Mouse (Mus musculus) kidney, adult 2 months (tissue): Measurements from ENCODE around the gene Gfod2. TPM values are rescaled to one million over a fixed set of nuclear protein-coding genes. Genes with fewer than 3 reads are reported as not detected.

Experiments used
- DNase-seq: peaks from one replicate; pipeline ENCODE4 v3.0.0; 2021
- H3K27ac ChIP-seq: fragments of 200-500 bp; 2 replicates; pipeline ENCODE4 v1.5.1; 2012; ENCODE audit warnings: low read depth, low read length, control low read depth, inconsistent platforms; ENCODE audit not compliant: insufficient read depth
- H3K27me3 ChIP-seq: fragments of 200-500 bp; replicated peaks from 2 replicates; pipeline ENCODE4 v1.6.1; 2012; ENCODE audit warnings: mild to moderate bottlenecking, moderate library complexity, low read length, inconsistent platforms; ENCODE audit not compliant: control insufficient read depth, insufficient read depth
- H3K36me3 ChIP-seq: fragments of 200-500 bp; 2 replicates; pipeline ENCODE4 v1.6.1; 2012; ENCODE audit warnings: mild to moderate bottlenecking, moderate library complexity, low read length, inconsistent platforms; ENCODE audit not compliant: control insufficient read depth, insufficient read depth
- H3K4me1 ChIP-seq: fragments of 200-500 bp; 2 replicates; pipeline ENCODE4 v1.6.1; 2011; ENCODE audit warnings: low read length; ENCODE audit not compliant: control insufficient read depth, insufficient read depth
- H3K4me3 ChIP-seq: fragments of 200-500 bp; 2 replicates; pipeline ENCODE4 v1.5.1; 2011; ENCODE audit warnings: mild to moderate bottlenecking, low read depth, low read length, control low read depth; ENCODE audit not compliant: insufficient read depth
- CTCF ChIP-seq: fragments of 200-500 bp; conservative IDR thresholded peaks from 2 replicates; pipeline ENCODE4 v1.5.1; 2011; ENCODE audit warnings: low read depth, mild to moderate bottlenecking, control low read depth, low read length, moderate library complexity, mixed read lengths; ENCODE audit not compliant: insufficient read depth, insufficient read length
- POLR2A ChIP-seq: fragments of 200-500 bp; IDR thresholded peaks from one replicate; pipeline ENCODE4 v1.6.1; 2011; ENCODE audit warnings: low read depth, low read length, control low read depth
- WGBS: fragments of 180-500 bp; shearing (Covaris S2); methylation state at CpG from one replicate; pipeline ENCODE4 v1.1.7; 2018; 5-methylcytosine and 5-hydroxymethylcytosine counted together
- polyA plus RNA-seq: library from polyadenylated mRNA; depleted of rRNA; stranded (reverse); fragments of >200 nt; gene quantifications from 2 replicates; pipeline ENCODE4 v1.2.3, GENCODE M21; 2012; rRNA removed

Gfod2 gene
- polyA plus RNA-seq, 1 experiment = 7.5 TPM

GRCm38 (mm10) chr8:105685325-105685724, 73.1 kb downstream of the Gfod2 start:
- no peak for DNase-seq
- Histone ChIP-seq H3K4me1 (no peaks in the 10 kb centered on the region), H3K27me3 (no peaks in the 10 kb centered on the region), H3K27ac (no peak overlapping the region), H3K36me3 (peaks cover 3% of the 10 kb centered on the region; the same call in 1 of the 2 replicates), H3K4me3 (no peak overlapping the region)
- no peak for TF ChIP-seq CTCF
- no peak for TF ChIP-seq POLR2A
- WGBS = 76% methylated on average over 7 of the region's 7 CpGs

GRCm38 (mm10) chr8:105677891-105678290, 80.6 kb downstream of the Gfod2 start:
- DNase-seq = no peak
- Histone ChIP-seq H3K4me3 (no peak overlapping the region), H3K27me3 (no peaks in the 10 kb centered on the region), H3K27ac (no peak overlapping the region), H3K36me3 (peaks cover 12% of the 10 kb centered on the region), H3K4me1 (no peaks in the 10 kb centered on the region)
- WGBS = 57% methylated on average over 1 of the region's 1 CpGs
- TF ChIP-seq CTCF (no peak), POLR2A (no peak)

Other genes starting within 250 kb of the Gfod2 start
- gene Hsd11b2, start 239.9 kb downstream of the Gfod2 start, polyA plus RNA-seq = 310 and 336 TPM in 2 replicates
- 161 and 182 TPM in 2 replicates for gene Atp6v0d1, start 192.6 kb downstream of the Gfod2 start, polyA plus RNA-seq
- gene Ripor1, start 153.4 kb downstream of the Gfod2 start, polyA plus RNA-seq = 50.6 and 54.8 TPM in 2 replicates
- 13.3 and 16.7 TPM in 2 replicates for gene Ctcf, start 122.1 kb downstream of the Gfod2 start, polyA plus RNA-seq
- gene Agrp, start 121.3 kb downstream of the Gfod2 start, polyA plus RNA-seq = 0.13 and 0.31 TPM in 2 replicates
- 0.88 and 2.7 TPM in 2 replicates for gene Carmil2, start 72.4 kb downstream of the Gfod2 start, polyA plus RNA-seq
- 39.9 and 44.4 TPM in 2 replicates for gene Acd, start 57.6 kb downstream of the Gfod2 start, polyA plus RNA-seq
- gene Pard6a, start 57.5 kb downstream of the Gfod2 start, polyA plus RNA-seq = 18.7 and 20.8 TPM in 2 replicates
- gene 4933405L10Rik, start 51.0 kb downstream of the Gfod2 start, polyA plus RNA-seq = 0.10 and 0.19 TPM in 2 replicates
- 6.8 and 7.6 TPM in 2 replicates for gene Enkd1, start 50.5 kb downstream of the Gfod2 start, polyA plus RNA-seq
- gene Ranbp10, start 68.7 kb upstream of the Gfod2 start, polyA plus RNA-seq = 22.1 and 24.8 TPM in 2 replicates
- gene Tsnaxip1, start 69.1 kb upstream of the Gfod2 start, polyA plus RNA-seq = 0.05 TPM in 1 of 2 replicates, not detected in the other
- gene Cenpt, start 94.6 kb upstream of the Gfod2 start, polyA plus RNA-seq = 6.7 and 7.3 TPM in 2 replicates
- 41.5 and 45.3 TPM in 2 replicates for gene Thap11, start 96.5 kb upstream of the Gfod2 start, polyA plus RNA-seq
- 34.5 and 61.6 TPM in 2 replicates for gene Nutf2, start 101.9 kb upstream of the Gfod2 start, polyA plus RNA-seq
- 38.5 and 47.9 TPM in 2 replicates for gene Edc4, start 122.2 kb upstream of the Gfod2 start, polyA plus RNA-seq
- gene Nrn1l, start 134.9 kb upstream of the Gfod2 start, polyA plus RNA-seq = 0.77 and 1.1 TPM in 2 replicates
- 44.9 and 51.0 TPM in 2 replicates for gene Pskh1, start 141.8 kb upstream of the Gfod2 start, polyA plus RNA-seq
- 1.0 and 1.5 TPM in 2 replicates for gene Ctrl, start 175.2 kb upstream of the Gfod2 start, polyA plus RNA-seq
- 71.2 and 88.0 TPM in 2 replicates for gene Psmb10, start 179.8 kb upstream of the Gfod2 start, polyA plus RNA-seq
- 2.2 and 2.4 TPM in 2 replicates for gene Lcat, start 184.7 kb upstream of the Gfod2 start, polyA plus RNA-seq
- gene Slc12a4, start 207.4 kb upstream of the Gfod2 start, polyA plus RNA-seq = 30.9 and 33.5 TPM in 2 replicates
- gene Dpep3, start 220.8 kb upstream of the Gfod2 start, polyA plus RNA-seq = 0.05 and 0.10 TPM in 2 replicates
- gene Dus2, start 232.7 kb upstream of the Gfod2 start, polyA plus RNA-seq = 10.2 and 11.6 TPM in 2 replicates
- gene Dpep2nb, start 247.3 kb upstream of the Gfod2 start, polyA plus RNA-seq = 0.06 TPM in 1 of 2 replicates, not detected in the other